Mouse (Mus musculus) forebrain, embryonic 11.5 days (tissue): ENCODE measurements around the gene Pabpn1. TPM values are rescaled to one million over a fixed set of nuclear protein-coding genes. Genes with fewer than 3 reads are reported as not detected.

Experiments used
- ATAC-seq: fragments of 200-750 bp; cut with Nextera tagmentation; replicated peaks from 2 replicates; pipeline ENCODE4 v1.8.0; 2017; ENCODE audit warnings: moderate TSS enrichment; ENCODE audit not compliant: low FRiP score
- DNase-seq: peaks from one replicate; pipeline ENCODE4 v3.0.0-alpha.2; 2017; ENCODE audit warnings: low spot score
- H3K27ac ChIP-seq: fragments of 300-500 bp; sonication (generic); 2 replicates; pipeline ENCODE4 v1.5.1; 2014; ENCODE audit warnings: low read depth, low read length
- H3K27me3 ChIP-seq: fragments of 300-500 bp; sonication (generic); 2 replicates; pipeline ENCODE4 v1.6.1; 2014; ENCODE audit warnings: mild to moderate bottlenecking, low read length, mixed read lengths; ENCODE audit not compliant: control insufficient read depth, insufficient read depth
- H3K36me3 ChIP-seq: fragments of 300-500 bp; sonication (generic); 2 replicates; pipeline ENCODE4 v1.6.1; 2014; ENCODE audit warnings: mild to moderate bottlenecking, low read length, moderate library complexity, mixed read lengths; ENCODE audit not compliant: control insufficient read depth, insufficient read depth
- H3K4me1 ChIP-seq: fragments of 300-500 bp; sonication (generic); replicated peaks from 2 replicates; pipeline ENCODE4 v1.6.1; 2014; ENCODE audit warnings: low read length, mixed read lengths; ENCODE audit not compliant: control insufficient read depth, insufficient read depth
- H3K4me2 ChIP-seq: fragments of 300-500 bp; sonication (generic); 2 replicates; pipeline ENCODE4 v1.6.1; 2014; ENCODE audit warnings: low read depth, mild to moderate bottlenecking, low read length, moderate library complexity, mixed read lengths; ENCODE audit not compliant: severe bottlenecking
- H3K4me3 ChIP-seq: fragments of 300-500 bp; sonication (generic); 2 replicates; pipeline ENCODE4 v1.5.1; 2014; ENCODE audit warnings: low read depth, low read length
- H3K9ac ChIP-seq: fragments of 300-500 bp; sonication (generic); 2 replicates; pipeline ENCODE4 v1.6.1; 2014; ENCODE audit warnings: low read length
- H3K9me3 ChIP-seq: fragments of 300-500 bp; sonication (generic); 2 replicates; pipeline ENCODE4 v1.6.1; 2016; ENCODE audit warnings: low read length, mixed read lengths; ENCODE audit not compliant: control insufficient read depth
- WGBS: fragments of 180-500 bp; shearing (Covaris S2); extraction: QIAGEN DNeasy Blood & Tissue Kit; methylation state at CpG from one replicate; pipeline ENCODE4 v1.1.7; 2014; 5-methylcytosine and 5-hydroxymethylcytosine counted together
- polyA plus RNA-seq: library from polyadenylated mRNA; unstranded; fragments of >200 nt; fragmentation: Nextera tagmentation; extraction: Ambion mirVana; gene quantifications from 2 replicates; pipeline ENCODE4 v1.2.1, GENCODE M21; 2014

The Pabpn1 gene
- polyA plus RNA-seq, 1 experiment from 2014 or later, result 182 TPM

DNA sequence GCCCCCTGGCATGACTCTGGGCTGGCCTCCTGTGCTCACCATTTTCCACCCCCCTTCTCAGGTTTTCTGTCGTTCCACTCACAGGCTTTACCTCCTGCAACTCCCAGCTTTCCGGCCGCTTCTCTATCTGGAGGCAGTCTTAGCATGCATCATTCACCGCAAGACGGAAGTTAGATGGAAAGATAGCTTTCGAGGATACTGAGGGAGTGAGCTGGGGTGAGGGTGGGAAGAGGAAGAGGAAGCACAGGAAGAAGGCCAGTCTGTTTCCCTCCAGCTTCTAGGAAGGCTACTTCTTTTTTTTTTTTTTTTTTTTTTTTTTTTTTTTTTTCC lies 44.5 kb downstream of the Pabpn1 start:
- Histone ChIP-seq H3K4me1 (no peaks in the 10 kb centered on the region), H3K4me2 (no peak overlapping the region), H3K9ac (no peak overlapping the region; the same call in 1 of the 2 replicates), H3K27me3 (no peaks in the 10 kb centered on the region), H3K27ac (no peak overlapping the region), H3K9me3 (no peaks in the 10 kb centered on the region), H3K4me3 (no peak overlapping the region), H3K36me3 (no peaks in the 10 kb centered on the region)
- ATAC-seq (no peak), DNase-seq (no peak)
- 71% methylated on average over 6 of the region's 6 CpGs for whole genome bisulfite sequencing

DNA sequence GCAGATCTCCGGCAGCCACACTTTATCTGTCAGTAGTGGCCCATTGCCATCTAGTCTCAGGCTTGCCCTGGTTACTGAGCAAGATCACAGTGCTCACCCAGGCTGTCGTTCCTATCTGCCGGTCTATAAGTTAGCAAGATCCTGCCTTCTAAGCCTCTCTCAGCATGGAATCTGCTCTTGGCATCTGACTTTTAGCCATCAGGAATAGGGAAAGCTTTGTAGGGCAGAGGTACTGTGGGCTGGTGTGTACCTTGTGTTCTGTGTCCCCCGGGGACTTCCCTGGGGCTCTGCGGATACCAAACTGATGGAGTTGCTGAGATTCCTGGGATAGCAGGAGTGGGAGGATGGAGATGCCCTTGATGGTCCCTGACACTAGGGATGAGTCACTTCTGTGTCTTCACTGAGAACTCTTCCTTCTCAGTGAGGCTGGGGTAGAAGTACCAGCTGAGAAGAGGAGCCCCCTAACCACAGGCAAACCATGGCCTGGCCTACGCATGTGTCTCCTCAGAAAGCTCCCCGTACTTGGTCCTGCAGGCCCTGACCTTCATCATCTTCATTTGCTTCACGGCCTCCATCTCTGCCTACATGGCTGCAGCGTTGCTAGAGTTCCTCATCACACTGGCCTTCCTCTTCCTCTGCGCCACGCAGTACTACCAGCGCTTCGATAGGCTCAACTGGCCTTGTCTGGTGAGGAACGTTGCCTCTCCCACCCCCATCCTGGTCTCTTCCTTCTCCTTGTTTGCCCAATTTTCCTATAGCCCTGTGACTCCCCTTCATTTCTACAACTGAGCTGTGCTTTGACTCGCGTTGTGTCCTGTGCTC lies 45.3 kb downstream of the Pabpn1 start:
- no peak overlapping the region for H3K4me3 ChIP-seq
- H3K9ac ChIP-seq, result no peak overlapping the region
- no peaks in the 10 kb centered on the region for H3K27me3 ChIP-seq
- WGBS, result 85% methylated on average over 16 of the region's 16 CpGs
- no peaks in the 10 kb centered on the region for H3K36me3 ChIP-seq
- DNase-seq, result no peak
- H3K27ac ChIP-seq, result no peak overlapping the region
- no peak overlapping the region for H3K4me2 ChIP-seq
- H3K4me1 ChIP-seq, result no peaks in the 10 kb centered on the region
- H3K9me3 ChIP-seq, result no peaks in the 10 kb centered on the region
- no peak for ATAC-seq

GRCm38 (mm10) chr14:54938431-54939219 lies 46.3 kb downstream of the Pabpn1 start:
- no peak overlapping the region for H3K9ac ChIP-seq
- no peaks in the 10 kb centered on the region for H3K4me1 ChIP-seq
- DNase-seq, result no peak
- H3K4me2 ChIP-seq, result no peak overlapping the region
- no peak for ATAC-seq
- H3K4me3 ChIP-seq, result no peak overlapping the region
- no peaks in the 10 kb centered on the region for H3K36me3 ChIP-seq
- no peak overlapping the region for H3K27ac ChIP-seq
- WGBS, result 82% methylated on average over 15 of the region's 15 CpGs
- H3K27me3 ChIP-seq, result no peaks in the 10 kb centered on the region
- no peaks in the 10 kb centered on the region for H3K9me3 ChIP-seq

DNA sequence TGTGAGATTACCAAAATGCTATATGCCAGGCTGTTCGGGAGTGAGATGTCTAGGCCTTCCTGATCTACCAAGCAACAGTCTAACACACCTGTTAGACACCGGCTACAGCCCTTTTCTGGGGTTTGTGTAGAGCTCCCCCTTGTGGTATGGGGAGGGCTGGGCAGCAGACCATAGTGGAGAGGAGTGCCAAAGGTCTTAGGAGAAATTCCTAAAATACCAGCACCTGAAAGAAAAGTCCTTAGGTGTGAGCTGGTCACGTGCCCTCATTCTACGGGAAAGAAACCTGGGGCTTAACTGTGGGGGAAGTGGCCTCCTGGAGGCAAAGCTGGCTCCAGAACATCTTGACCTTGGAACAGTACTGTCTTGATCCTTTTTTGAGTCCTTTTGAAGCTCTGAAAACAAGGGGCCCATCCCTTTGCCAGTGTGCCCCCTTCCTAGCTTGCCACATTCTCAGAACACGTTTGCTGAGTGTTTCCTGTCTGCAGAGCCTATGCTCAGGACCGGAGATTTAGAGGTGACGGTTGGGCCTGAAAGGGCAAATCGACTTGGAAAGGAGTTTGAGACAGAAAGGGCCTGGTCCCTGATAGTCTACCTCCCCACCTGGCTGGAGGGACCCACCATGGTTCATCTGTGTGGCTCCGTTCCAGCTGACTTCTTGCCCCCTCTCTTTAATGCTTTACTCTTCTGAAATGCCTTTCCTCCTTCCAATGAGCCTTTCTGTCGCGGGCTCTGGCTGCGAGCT lies 47.3 kb downstream of the Pabpn1 start:
- Histone ChIP-seq H3K4me3 (no peak overlapping the region), H3K4me1 (no peaks in the 10 kb centered on the region), H3K4me2 (no peak overlapping the region), H3K36me3 (no peaks in the 10 kb centered on the region), H3K9me3 (no peaks in the 10 kb centered on the region), H3K27ac (no peak overlapping the region), H3K27me3 (no peaks in the 10 kb centered on the region), H3K9ac (no peak overlapping the region)
- ATAC-seq (0 out of 2 replicates have a peak, but pooled peaks have one; percentile 18), DNase-seq (peak; percentile 77)
- WGBS, result 52% methylated on average over 12 of the region's 12 CpGs

DNA sequence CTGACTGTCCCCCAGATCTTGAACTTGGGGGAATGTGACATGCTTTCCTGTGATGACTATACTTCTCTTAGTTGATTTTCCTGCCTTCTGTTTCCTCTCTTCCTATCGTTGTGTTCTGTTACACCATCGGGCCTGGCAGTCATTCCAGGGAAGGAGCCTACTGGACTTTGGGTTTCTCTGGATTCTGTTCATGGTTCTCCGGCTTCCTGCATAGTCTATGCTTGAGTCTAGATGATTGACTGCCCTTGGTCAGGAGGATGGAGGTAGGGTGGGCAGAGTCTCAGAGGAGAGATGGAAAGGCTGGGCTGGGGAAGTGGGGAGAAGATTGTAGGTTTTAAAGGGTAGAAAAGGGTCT lies 47.9 kb downstream of the Pabpn1 start:
- no peaks in the 10 kb centered on the region for H3K4me1 ChIP-seq
- no peaks in the 10 kb centered on the region for H3K27me3 ChIP-seq
- no peak for ATAC-seq
- no peak overlapping the region for H3K4me3 ChIP-seq
- no peaks in the 10 kb centered on the region for H3K9me3 ChIP-seq
- H3K27ac ChIP-seq, result no peak overlapping the region
- DNase-seq, result no peak
- no peak overlapping the region for H3K4me2 ChIP-seq
- 91% methylated on average over 3 of the region's 3 CpGs for WGBS
- no peaks in the 10 kb centered on the region for H3K36me3 ChIP-seq
- H3K9ac ChIP-seq, result no peak overlapping the region

DNA sequence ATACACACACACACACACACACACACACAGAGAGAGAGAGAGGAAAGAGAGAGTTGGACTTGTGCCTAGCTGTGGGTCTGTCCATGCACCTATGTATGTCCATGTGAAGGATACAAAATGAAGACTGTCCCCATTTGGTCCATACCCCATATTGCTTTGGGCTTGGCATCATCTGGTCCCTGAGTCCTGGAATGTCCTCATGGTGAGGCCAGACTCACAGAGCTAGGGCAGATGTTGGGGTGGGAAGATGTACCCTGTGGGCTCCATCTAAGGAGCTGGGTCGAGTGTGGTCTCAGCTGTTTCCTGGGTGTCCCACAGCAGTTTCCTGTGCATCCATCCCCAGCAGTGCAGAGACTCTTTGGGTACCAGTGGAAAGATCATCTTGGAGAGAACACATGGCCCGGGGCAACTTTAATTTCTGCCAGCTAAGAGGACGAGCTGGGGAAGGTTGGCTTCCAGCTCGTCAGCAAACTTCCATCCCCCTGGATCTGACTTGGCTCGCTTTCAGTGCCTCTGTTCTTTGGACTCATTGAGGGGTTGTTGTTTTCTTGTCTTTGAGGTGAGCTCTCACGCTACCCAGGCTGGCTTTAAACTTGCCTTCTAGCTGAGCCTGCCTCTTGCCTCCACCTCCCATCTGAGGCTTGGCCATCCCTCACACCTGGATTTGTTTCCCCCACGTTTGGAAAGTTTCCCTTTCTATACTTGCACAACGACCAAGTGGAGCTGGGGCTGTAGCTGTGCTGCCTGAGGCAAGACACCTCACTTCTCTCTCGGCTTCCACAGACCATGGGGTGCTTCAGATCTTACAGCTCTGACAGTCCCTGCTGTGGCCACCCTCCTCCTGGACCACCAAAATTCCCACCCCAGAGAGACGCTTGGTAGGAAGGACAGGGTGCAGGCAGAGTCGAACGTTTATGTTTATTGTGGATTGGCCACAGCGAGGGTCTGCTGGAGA lies 49.0 kb downstream of the Pabpn1 start:
- DNase-seq, result no peak

GRCm38 (mm10) chr14:54942479-54942878 lies 50.2 kb downstream of the Pabpn1 start:
- no peak overlapping the region for H3K4me2 ChIP-seq
- no peak overlapping the region for H3K4me3 ChIP-seq
- no peaks in the 10 kb centered on the region for H3K27me3 ChIP-seq
- H3K9me3 ChIP-seq, result no peaks in the 10 kb centered on the region
- DNase-seq (no peak), ATAC-seq (no peak)
- H3K9ac ChIP-seq, result no peak overlapping the region
- no peaks in the 10 kb centered on the region for H3K4me1 ChIP-seq
- 90% methylated on average over 8 of the region's 8 CpGs for WGBS
- H3K36me3 ChIP-seq, result no peaks in the 10 kb centered on the region
- H3K27ac ChIP-seq, result no peak overlapping the region

More for the DNA sequence above, 49.0 kb downstream of the Pabpn1 start:
- Histone ChIP-seq H3K27me3 (no peaks in the 10 kb centered on the region), H3K4me1 (no peaks in the 10 kb centered on the region), H3K36me3 (no peaks in the 10 kb centered on the region), H3K27ac (no peak overlapping the region), H3K9ac (no peak overlapping the region), H3K4me3 (no peak overlapping the region), H3K9me3 (no peaks in the 10 kb centered on the region), H3K4me2 (no peak overlapping the region)
- ATAC-seq, result no peak
- 71% methylated on average over 13 of the region's 13 CpGs for WGBS

DNA sequence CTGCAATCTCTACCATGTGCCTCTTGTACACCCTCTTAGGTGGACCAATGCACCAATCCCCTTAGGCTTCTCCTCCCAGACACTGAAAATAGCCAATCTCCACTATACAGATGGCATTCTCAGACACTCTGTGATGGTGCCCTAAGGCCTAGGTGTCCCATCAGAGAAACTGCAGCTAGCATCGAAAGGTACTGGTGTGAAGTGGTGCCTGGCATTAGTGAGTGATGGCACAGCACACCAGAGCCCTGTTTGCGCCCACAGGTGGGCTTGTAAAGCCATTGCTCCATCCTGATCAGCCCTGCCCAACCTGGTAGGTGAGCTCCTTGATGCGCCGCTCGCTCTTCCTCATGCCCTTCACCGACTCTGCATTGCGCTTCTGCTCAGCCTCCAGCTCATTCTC lies 51.7 kb downstream of the Pabpn1 start:
- H3K4me3 ChIP-seq, result no peak overlapping the region
- no peak overlapping the region for H3K9ac ChIP-seq
- no peaks in the 10 kb centered on the region for H3K27me3 ChIP-seq
- ATAC-seq (no peak), DNase-seq (no peak)
- WGBS, result 94% methylated on average over 7 of the region's 7 CpGs
- no peak overlapping the region for H3K4me2 ChIP-seq
- no peaks in the 10 kb centered on the region for H3K36me3 ChIP-seq
- no peaks in the 10 kb centered on the region for H3K4me1 ChIP-seq
- H3K9me3 ChIP-seq, result no peaks in the 10 kb centered on the region
- no peak overlapping the region for H3K27ac ChIP-seq
